Mouse (Mus musculus) hindbrain, embryonic 14.5 days (tissue): Measurements from ENCODE around the gene Dynll1. TPM values are rescaled to one million over a fixed set of nuclear protein-coding genes. Genes with fewer than 3 reads are reported as not detected.

ENCODE experiments used
- ATAC-seq: fragments of 200-750 bp; cut with Nextera tagmentation; 2 replicates; pipeline ENCODE4 v1.8.0; 2017; ENCODE audit warnings: moderate number of reproducible peaks, mild to moderate bottlenecking, moderate TSS enrichment, moderate library complexity; ENCODE audit not compliant: low FRiP score
- DNase-seq: peaks from one replicate; pipeline ENCODE4 v3.0.0-alpha.2; 2015; ENCODE audit warnings: low spot score
- H3K27ac ChIP-seq: fragments of 300-500 bp; sonication (generic); 2 replicates; pipeline ENCODE4 v1.5.1; 2014; ENCODE audit warnings: mild to moderate bottlenecking, moderate library complexity
- H3K27me3 ChIP-seq: fragments of 300-500 bp; sonication (generic); 2 replicates; pipeline ENCODE4 v1.6.1; 2014; ENCODE audit warnings: mild to moderate bottlenecking, low read length, mixed read lengths; ENCODE audit not compliant: control insufficient read depth, insufficient read depth
- H3K36me3 ChIP-seq: fragments of 300-500 bp; sonication (generic); replicated peaks from 2 replicates; pipeline ENCODE4 v1.6.1; 2014; ENCODE audit not compliant: control insufficient read depth, insufficient read depth
- H3K4me1 ChIP-seq: fragments of 300-500 bp; sonication (generic); replicated peaks from 2 replicates; pipeline ENCODE4 v1.6.1; 2014; ENCODE audit warnings: antibody characterized with exemption, low read length, mixed read lengths; ENCODE audit not compliant: control insufficient read depth, insufficient read depth
- H3K4me2 ChIP-seq: fragments of 300-500 bp; sonication (generic); replicated peaks from 2 replicates; pipeline ENCODE4 v1.6.1; 2014; ENCODE audit warnings: mild to moderate bottlenecking, moderate library complexity
- H3K4me3 ChIP-seq: fragments of 300-500 bp; sonication (generic); replicated peaks from 2 replicates; pipeline ENCODE4 v1.5.1; 2014; ENCODE audit warnings: mild to moderate bottlenecking, low read length
- H3K9ac ChIP-seq: fragments of 300-500 bp; sonication (generic); 2 replicates; pipeline ENCODE4 v1.6.1; 2014
- H3K9me3 ChIP-seq: fragments of 300-500 bp; sonication (generic); 2 replicates; pipeline ENCODE4 v1.6.1; 2016; ENCODE audit warnings: low read length; ENCODE audit not compliant: control insufficient read depth
- WGBS: fragments of 180-500 bp; shearing (Covaris S2); extraction: QIAGEN DNeasy Blood & Tissue Kit; methylation state at CpG from one replicate; pipeline ENCODE4 v1.1.7; 2014; 5-methylcytosine and 5-hydroxymethylcytosine counted together
- polyA plus RNA-seq: library from polyadenylated mRNA; unstranded; fragments of >200 nt; fragmentation: Nextera tagmentation; extraction: Ambion mirVana; gene quantifications from 2 replicates; pipeline ENCODE4 v1.2.1, GENCODE M21; 2014

Dynll1 gene
- polyA plus RNA-seq = 1,269 and 1,310 TPM in 2 replicates

DNA sequence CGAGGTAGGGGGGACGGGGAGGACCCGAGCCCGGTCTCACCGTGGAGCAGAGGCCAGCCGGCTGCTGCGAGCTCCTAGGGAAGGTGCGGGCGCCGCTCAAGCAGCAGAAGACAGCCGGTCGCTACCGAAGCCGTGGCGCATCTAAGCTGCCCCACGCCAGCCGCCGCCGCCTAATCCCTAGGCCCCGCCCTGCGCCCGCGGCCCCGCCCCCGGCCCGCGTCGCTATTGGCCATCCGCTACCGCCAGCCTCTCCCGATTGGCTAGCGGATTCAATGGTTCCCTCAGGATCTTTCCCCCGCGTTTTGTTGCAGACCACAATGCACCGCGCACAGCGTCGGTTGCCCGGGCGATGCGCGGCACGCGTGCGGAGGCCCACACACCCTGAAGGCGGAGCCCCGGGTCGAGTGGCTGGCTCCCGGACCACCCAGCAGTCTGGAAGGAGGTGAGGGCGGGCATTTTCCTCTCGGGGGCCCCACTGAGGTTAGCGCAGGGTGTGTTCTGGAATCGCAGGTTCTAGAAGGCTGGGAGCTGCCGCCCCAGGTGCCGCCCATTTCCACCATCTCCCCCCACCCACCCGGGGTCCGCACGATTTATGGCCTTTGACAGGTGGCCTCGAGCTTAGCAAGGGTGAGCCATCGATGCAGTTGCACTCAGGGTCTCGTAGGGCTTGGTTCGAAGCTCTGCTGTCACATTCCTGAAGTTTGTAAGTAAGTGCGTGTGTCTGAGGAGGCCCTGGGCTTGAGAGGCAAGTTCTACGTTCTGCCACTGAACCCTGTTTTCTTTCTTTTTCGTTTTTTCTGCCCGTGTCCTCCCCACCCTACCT lies at the start of gene Dynll1:
TSS of gene Dynll1 (minus strand) at position 208 of the 823 bp plus-strand sequence.
- DNase-seq = peak; percentile 100
- Histone ChIP-seq H3K4me2 (peak within 1 kb of the TSS; percentile 72), H3K27ac (peak within 1 kb of the TSS; percentile 90), H3K9ac (peak within 1 kb of the TSS; percentile 85), H3K9me3 (no peaks in the 10 kb centered on the region), H3K4me3 (peak within 1 kb of the TSS; percentile 76), H3K4me1 (peaks cover 19% of the 10 kb centered on the region), H3K27me3 (no peaks in the 10 kb centered on the region), H3K36me3 (peaks cover 32% of the 10 kb centered on the region)
- WGBS = under 1% methylated on average over 58 of the region's 66 CpGs
- ATAC-seq = peak; percentile 97

DNA sequence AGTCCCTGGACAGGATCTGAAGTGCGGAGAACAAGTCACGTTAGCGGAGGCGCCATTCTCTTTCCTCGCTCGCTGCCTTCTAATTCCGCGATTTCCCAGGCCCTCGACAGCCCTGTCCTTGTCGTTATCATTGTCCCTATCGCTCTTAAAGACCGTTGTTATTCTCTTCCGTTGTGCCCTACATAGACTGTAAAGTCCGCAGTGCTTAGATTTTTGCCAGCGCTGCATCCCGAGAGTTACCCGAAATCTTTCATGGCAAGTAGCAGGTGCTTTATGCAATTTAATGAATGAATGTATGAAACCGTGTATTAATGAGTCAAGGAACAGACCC lies 48.4 kb upstream of the Dynll1 start:
- H3K4me3 ChIP-seq = peak overlapping the region; percentile 73
- peak overlapping the region; percentile 68 for H3K9ac ChIP-seq
- DNase-seq (no peak), ATAC-seq (peak; percentile 25; the same call in 1 of the 2 replicates)
- H3K27ac ChIP-seq = peak overlapping the region; percentile 82
- H3K4me2 ChIP-seq = peak overlapping the region; percentile 84
- no peaks in the 10 kb centered on the region for H3K9me3 ChIP-seq
- WGBS = 1% methylated on average over 18 of the region's 18 CpGs
- peaks cover 25% of the 10 kb centered on the region for H3K36me3 ChIP-seq
- peaks cover 18% of the 10 kb centered on the region for H3K4me1 ChIP-seq
- H3K27me3 ChIP-seq = no peaks in the 10 kb centered on the region

DNA sequence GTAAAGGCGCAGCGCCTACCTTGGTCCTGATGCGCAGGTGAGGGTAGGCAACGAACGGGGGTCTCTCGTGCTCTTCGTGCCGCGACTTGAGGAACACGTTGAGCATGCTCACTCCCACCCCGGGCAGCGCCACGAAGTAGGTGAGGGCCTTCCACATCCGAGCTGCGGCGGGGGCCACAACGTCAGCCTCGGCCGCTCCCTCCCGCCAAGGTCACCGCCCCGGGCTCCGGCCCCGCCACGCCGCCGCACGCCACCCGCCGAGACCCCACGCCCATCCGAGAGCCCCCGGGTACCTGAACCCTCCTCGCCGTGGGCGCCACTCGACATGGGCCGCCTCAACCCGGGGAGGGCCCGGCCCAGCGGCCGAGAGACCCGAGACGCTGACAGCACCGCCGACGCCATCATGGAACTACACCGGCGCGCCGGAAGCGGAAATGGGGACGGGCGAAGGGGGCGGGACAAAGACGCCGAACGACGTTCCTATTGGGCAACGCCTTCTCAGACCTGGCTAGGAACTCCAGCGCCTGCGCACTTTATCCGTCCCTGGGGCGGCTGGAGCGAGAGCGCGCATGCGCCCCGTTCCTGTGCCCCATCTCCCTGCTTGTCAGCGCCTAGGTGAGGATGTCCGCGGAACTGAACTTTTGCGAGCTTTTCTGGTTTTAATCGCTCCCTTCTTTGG lies 47.9 kb upstream of the Dynll1 start, which contains the start of gene Cox6a1:
TSS of gene Cox6a1 (minus strand) at position 436 of the 679 bp plus-strand sequence.
- under 1% methylated on average over 71 of the region's 74 CpGs for WGBS
- Histone ChIP-seq H3K4me1 (peaks cover 18% of the 10 kb centered on the region), H3K27ac (peak within 1 kb of the TSS; percentile 82), H3K36me3 (peaks cover 30% of the 10 kb centered on the region), H3K4me2 (peak within 1 kb of the TSS; percentile 84), H3K9me3 (no peaks in the 10 kb centered on the region), H3K27me3 (no peaks in the 10 kb centered on the region), H3K4me3 (peak within 1 kb of the TSS; percentile 73), H3K9ac (peak within 1 kb of the TSS; percentile 76)
- ATAC-seq = peak; percentile 94
- DNase-seq = peak; percentile 100

DNA sequence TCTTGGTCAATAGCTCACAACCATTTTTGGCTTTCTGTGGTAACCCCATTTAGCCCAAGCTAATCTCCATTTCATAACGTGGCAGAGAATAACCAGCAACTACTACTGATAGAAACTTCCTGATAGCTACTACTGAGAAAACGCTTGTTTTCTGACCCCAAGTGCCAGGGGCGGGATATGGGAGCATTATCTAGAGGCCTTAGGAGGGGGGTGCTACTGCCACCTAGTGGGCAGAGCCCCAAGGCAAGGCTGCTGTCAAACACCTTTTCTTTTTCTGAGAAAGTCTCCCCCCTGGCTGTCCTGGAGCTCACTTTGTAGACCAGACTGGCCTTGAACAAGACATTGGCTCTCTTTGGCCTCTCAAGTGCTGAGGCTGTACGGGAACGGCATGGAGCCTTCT lies 46.8 kb upstream of the Dynll1 start:
- peaks cover 18% of the 10 kb centered on the region for H3K4me1 ChIP-seq
- peak overlapping the region; percentile 76; the same call in 1 of the 2 replicates for H3K9ac ChIP-seq
- H3K4me2 ChIP-seq = peak overlapping the region; percentile 84
- H3K36me3 ChIP-seq = peaks cover 41% of the 10 kb centered on the region
- no peaks in the 10 kb centered on the region for H3K9me3 ChIP-seq
- 4% methylated on average over 5 of the region's 5 CpGs for WGBS
- DNase-seq (peak; percentile 82), ATAC-seq (no peak)
- no peaks in the 10 kb centered on the region for H3K27me3 ChIP-seq
- no peak overlapping the region for H3K27ac ChIP-seq
- peak overlapping the region; percentile 73 for H3K4me3 ChIP-seq

DNA sequence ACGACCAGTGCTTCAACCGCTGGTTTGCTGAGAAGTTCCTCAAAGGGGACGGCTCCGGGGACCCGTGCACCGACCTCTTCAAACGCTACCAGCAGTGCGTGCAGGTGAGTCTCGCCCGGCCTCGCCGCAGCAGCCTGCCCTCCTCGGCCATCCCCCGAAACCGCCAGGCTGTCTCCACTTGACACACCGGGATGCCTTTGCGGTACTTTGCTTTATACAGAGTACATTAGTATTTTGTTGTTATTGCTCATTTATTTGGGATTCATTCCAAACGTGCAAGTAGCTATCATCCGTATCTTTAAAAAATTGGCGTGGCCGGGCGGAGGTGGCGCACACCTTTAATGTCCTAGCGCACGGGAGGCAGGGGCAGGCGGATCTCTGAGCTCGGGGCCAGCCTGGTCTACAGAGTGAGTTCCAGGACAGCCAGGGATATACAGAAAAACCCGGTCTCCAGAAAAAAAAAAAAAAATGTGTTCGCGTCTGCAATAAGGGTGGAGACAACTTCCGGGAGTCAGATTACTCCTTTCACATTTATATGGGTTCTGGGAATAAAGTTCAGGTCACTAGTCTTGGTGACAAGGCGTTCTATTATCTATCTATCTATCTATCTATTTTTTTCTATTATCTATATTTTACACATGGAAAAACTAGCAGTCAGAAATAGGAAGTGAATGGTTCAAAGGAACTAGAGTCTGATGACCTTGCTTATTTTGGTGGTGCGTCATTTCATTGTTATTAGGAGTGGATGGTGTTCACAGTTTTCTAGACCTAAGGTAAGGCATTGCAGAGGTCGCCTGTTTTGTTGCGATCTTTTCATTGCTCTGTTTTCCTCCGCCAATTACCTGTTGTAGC lies 40.7 kb upstream of the Dynll1 start:
- Histone ChIP-seq H3K9me3 (no peaks in the 10 kb centered on the region), H3K27ac (peak overlapping the region; percentile 90), H3K4me1 (peaks cover 18% of the 10 kb centered on the region), H3K36me3 (peaks cover 45% of the 10 kb centered on the region), H3K27me3 (no peaks in the 10 kb centered on the region), H3K4me2 (peak overlapping the region; percentile 62), H3K9ac (peak overlapping the region; percentile 82), H3K4me3 (peak overlapping the region; percentile 62)
- ATAC-seq (peak; percentile 61), DNase-seq (no peak)
- WGBS = 13% methylated on average over 36 of the region's 36 CpGs

DNA sequence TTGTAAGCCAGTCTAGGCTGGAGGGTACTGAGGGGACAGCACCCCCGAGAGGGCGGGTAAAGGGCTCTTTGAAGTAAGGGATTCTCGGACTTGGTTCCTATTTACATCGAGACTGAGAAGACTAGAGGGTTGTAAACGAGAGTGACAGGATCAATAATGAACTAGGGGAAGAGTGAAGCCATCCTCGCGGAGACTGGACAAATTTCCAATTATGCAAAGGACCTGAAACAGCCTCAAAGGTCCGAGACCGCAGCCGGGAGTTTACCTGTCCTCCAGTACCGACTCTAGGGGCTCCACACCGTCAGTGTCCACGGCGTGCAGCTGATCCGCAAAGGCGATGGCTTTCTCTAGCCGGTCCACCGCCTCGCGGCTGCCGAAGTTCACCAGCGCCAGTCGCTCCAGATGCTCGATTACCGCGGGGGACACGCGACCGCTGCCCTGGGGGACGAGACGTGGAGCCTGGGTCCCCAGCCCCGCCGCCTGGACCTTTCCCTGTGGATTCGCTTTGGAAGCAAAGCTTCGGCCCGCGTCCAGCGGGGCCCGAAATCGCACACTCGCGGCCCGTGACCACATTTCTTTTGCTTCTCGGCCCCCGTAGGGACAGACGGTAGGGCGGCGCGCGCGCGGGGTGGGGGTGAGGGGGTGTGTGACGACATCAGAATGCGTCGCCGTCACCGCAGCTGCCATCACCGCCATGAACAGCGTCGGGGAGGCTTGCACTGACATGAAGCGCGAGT lies 39.9 kb upstream of the Dynll1 start, which contains the start of the genes Gatc and Triap1:
TSS of gene Gatc (minus strand) at position 602 of the 737 bp plus-strand sequence.
TSS of gene Triap1 (plus strand) at position 649 of the 737 bp plus-strand sequence.
- Histone ChIP-seq H3K36me3 (peaks cover 39% of the 10 kb centered on the region), H3K9ac (peak within 1 kb of the TSS; percentile 82), H3K4me2 (peak within 1 kb of the TSS; percentile 62), H3K27ac (peak within 1 kb of the TSS; percentile 90), H3K4me3 (peak within 1 kb of the TSS; percentile 62), H3K27me3 (no peaks in the 10 kb centered on the region), H3K9me3 (no peaks in the 10 kb centered on the region), H3K4me1 (peaks cover 18% of the 10 kb centered on the region)
- DNase-seq (peak; percentile 94), ATAC-seq (peak; percentile 92)
- WGBS = under 1% methylated on average over 62 of the region's 62 CpGs

DNA sequence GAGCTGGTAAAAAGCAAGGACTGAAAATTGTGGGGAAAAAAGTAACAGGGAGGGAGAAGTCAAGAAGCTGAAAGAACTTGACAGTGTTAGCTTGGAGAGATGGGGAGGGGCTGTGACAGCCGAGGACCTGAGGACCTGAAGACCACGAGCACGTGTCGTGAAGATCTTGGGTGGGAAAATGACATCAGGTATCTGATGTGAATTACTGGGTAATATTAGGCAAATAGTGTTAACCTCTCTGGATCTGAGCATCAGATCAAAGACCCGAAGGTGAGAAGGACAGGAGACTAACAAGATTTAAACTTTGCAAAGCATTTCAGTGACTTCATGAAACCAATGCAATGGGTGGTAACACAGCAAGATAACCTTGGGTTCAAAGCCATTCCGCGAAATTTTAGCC lies 39.2 kb upstream of the Dynll1 start:
- Histone ChIP-seq H3K9me3 (no peaks in the 10 kb centered on the region), H3K4me1 (peaks cover 18% of the 10 kb centered on the region), H3K4me2 (peak overlapping the region; percentile 62), H3K9ac (peak overlapping the region; percentile 82), H3K36me3 (peaks cover 39% of the 10 kb centered on the region), H3K4me3 (peak overlapping the region; percentile 62), H3K27ac (no peak overlapping the region), H3K27me3 (no peaks in the 10 kb centered on the region)
- 31% methylated on average over 7 of the region's 7 CpGs for WGBS
- no peak for ATAC-seq
- DNase-seq = no peak

DNA sequence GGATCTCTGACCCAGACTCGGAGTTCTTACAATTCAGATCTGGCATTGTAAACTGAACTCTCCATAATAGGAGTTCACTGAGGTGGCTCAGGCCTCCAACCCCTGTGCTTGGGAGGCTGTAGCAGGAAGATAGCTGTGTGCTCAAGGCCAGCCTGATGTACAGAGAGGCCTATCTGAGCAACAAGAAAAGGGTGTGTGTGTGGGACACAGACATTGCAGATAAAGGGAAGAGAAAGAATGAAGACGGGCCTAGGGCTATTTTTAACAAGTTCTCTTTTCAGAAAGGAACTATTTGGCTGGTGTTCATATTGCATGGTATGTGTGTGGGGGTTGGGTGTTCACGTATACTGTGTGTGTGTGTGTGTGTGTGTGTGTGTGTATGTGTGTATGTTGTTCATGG lies 32.8 kb upstream of the Dynll1 start:
- H3K36me3 ChIP-seq = peaks cover 66% of the 10 kb centered on the region

More for the DNA sequence above, 32.8 kb upstream of the Dynll1 start:
- Histone ChIP-seq H3K4me3 (no peak overlapping the region), H3K27me3 (no peaks in the 10 kb centered on the region), H3K9me3 (no peaks in the 10 kb centered on the region), H3K4me1 (peaks cover 15% of the 10 kb centered on the region), H3K4me2 (no peak overlapping the region), H3K27ac (no peak overlapping the region), H3K9ac (no peak overlapping the region)
- 86% methylated on average over 3 of the region's 3 CpGs for WGBS
- ATAC-seq = no peak
- DNase-seq = no peak
